Mouse (Mus musculus): ENCODE data around the gene Acy3. TPM values are rescaled to one million over a fixed set of nuclear protein-coding genes. Genes with fewer than 3 reads are reported as not detected.

The Acy3 gene
- polyA plus RNA-seq, 1 experiment from 2014 or later = 5.9 TPM

- Histone ChIP-seq H3K4me3 (no peak overlapping the region), H3K9me3 (no peaks in the 10 kb centered on the region), H3K27ac (no peak overlapping the region), H3K9ac (no peak overlapping the region), H3K27me3 (no peaks in the 10 kb centered on the region; the same call in 1 of the 2 replicates), H3K36me3 (no peaks in the 10 kb centered on the region), H3K4me1 (peaks cover 16% of the 10 kb centered on the region), H3K4me2 (no peak overlapping the region)
- ATAC-seq (ENCODE audit: insufficient number of reproducible peaks, low FRiP score, low TSS enrichment, low read depth) = no peak
- WGBS = 64% methylated on average over 7 of the region's 7 CpGs
These were observed 9.7 kb downstream of the Acy3 start for GRCm38 (mm10) chr19:3996106-3996505.

GRCm38 (mm10) chr19:3996747-3997146, 10.4 kb downstream of the Acy3 start:
- ATAC-seq (ENCODE audit: insufficient number of reproducible peaks, low FRiP score, low TSS enrichment, low read depth) = no peak
- H3K27ac ChIP-seq = no peak overlapping the region
- no peaks in the 10 kb centered on the region; the same call in 1 of the 2 replicates for H3K27me3 ChIP-seq
- H3K9me3 ChIP-seq = no peaks in the 10 kb centered on the region
- 79% methylated on average over 8 of the region's 8 CpGs for WGBS
- H3K4me2 ChIP-seq = no peak overlapping the region
- H3K36me3 ChIP-seq = no peaks in the 10 kb centered on the region
- no peak overlapping the region for H3K4me3 ChIP-seq
- peaks cover 22% of the 10 kb centered on the region for H3K4me1 ChIP-seq
- H3K9ac ChIP-seq = no peak overlapping the region

DNA sequence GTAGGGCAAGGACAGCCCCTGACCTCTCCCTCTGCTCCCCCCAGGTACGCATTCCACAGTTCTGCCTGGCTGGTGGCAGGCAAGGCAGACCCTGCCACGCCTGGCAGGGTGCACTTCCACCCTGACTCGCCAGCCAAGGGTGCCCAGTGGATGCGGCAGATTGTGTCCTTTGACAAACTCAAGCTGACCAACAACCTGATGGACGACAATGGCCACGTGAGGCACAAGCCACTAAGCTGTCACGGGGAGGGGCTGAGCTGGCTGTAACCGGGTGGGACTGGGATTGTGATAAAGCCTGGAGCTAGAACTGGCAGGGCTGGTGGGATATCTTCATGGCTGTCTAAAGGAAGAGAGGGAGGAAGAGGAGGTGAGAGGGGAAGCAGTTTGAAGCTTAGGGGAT, 10.9 kb downstream of the Acy3 start:
- no peak overlapping the region for H3K27ac ChIP-seq
- 53% methylated on average over 8 of the region's 8 CpGs for WGBS
- no peaks in the 10 kb centered on the region; the same call in 1 of the 2 replicates for H3K27me3 ChIP-seq
- no peak for ATAC-seq (ENCODE audit: insufficient number of reproducible peaks, low FRiP score, low TSS enrichment, low read depth)
- H3K4me2 ChIP-seq = no peak overlapping the region
- no peak overlapping the region for H3K9ac ChIP-seq
- H3K4me1 ChIP-seq = peaks cover 25% of the 10 kb centered on the region
- no peak overlapping the region for H3K4me3 ChIP-seq
- no peaks in the 10 kb centered on the region for H3K9me3 ChIP-seq
- H3K36me3 ChIP-seq = no peaks in the 10 kb centered on the region

DNA sequence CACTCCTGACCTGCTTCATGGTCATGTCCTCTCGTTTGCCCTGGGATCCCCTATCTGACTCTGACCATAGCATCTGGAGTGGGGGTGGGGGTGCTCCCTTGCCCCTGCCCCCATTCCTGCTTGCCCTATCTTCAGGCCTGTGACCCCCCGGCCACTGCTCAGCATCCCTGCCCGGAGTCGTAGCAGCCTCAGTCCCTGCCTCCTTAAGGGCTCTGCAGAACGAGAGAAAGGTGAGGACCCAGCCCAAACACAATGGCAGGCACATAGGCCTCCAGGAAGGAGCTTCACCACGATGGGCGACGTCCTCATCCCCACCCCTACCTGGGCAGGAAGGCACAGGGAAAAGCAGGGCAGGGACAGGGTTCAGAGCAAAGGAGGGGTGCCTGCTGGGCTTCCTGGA, 12.0 kb downstream of the Acy3 start:
- 74% methylated on average over 8 of the region's 8 CpGs for WGBS
- H3K9ac ChIP-seq = no peak overlapping the region

GRCm38 (mm10) chr19:3999121-3999730, 12.9 kb downstream of the Acy3 start:
- no peaks in the 10 kb centered on the region for H3K9me3 ChIP-seq
- no peak for ATAC-seq (ENCODE audit: insufficient number of reproducible peaks, low FRiP score, low TSS enrichment, low read depth)
- peak overlapping the region; percentile 81; the same call in 1 of the 2 replicates for H3K4me3 ChIP-seq
- H3K4me2 ChIP-seq = peak overlapping the region; percentile 81
- no peak overlapping the region for H3K9ac ChIP-seq
- WGBS = 82% methylated on average over 9 of the region's 9 CpGs
- peaks cover 25% of the 10 kb centered on the region for H3K4me1 ChIP-seq
- no peaks in the 10 kb centered on the region; the same call in 1 of the 2 replicates for H3K27me3 ChIP-seq
- H3K27ac ChIP-seq = peak overlapping the region; percentile 47; the same call in 1 of the 2 replicates
- peaks cover 6% of the 10 kb centered on the region; the same call in 1 of the 2 replicates for H3K36me3 ChIP-seq

More for the DNA sequence above, 12.0 kb downstream of the Acy3 start:
- Histone ChIP-seq H3K9me3 (no peaks in the 10 kb centered on the region), H3K36me3 (no peaks in the 10 kb centered on the region), H3K4me2 (no peak overlapping the region), H3K4me3 (no peak overlapping the region), H3K27ac (no peak overlapping the region), H3K4me1 (peaks cover 25% of the 10 kb centered on the region), H3K27me3 (no peaks in the 10 kb centered on the region; the same call in 1 of the 2 replicates)
- ATAC-seq (ENCODE audit: insufficient number of reproducible peaks, low FRiP score, low TSS enrichment, low read depth) = no peak

GRCm38 (mm10) chr19:4000119-4000900, 13.9 kb downstream of the Acy3 start, which contains the start of the genes Nudt8 and Gm49405:
TSS of gene Nudt8 (plus strand) at chr19:4000580.
TSS of gene Gm49405 (plus strand) at chr19:4000626.
- peaks cover 25% of the 10 kb centered on the region for H3K4me1 ChIP-seq
- peak; percentile 86 for ATAC-seq (ENCODE audit: insufficient number of reproducible peaks, low FRiP score, low TSS enrichment, low read depth)
- WGBS = under 1% methylated on average over 64 of the region's 64 CpGs

DNA sequence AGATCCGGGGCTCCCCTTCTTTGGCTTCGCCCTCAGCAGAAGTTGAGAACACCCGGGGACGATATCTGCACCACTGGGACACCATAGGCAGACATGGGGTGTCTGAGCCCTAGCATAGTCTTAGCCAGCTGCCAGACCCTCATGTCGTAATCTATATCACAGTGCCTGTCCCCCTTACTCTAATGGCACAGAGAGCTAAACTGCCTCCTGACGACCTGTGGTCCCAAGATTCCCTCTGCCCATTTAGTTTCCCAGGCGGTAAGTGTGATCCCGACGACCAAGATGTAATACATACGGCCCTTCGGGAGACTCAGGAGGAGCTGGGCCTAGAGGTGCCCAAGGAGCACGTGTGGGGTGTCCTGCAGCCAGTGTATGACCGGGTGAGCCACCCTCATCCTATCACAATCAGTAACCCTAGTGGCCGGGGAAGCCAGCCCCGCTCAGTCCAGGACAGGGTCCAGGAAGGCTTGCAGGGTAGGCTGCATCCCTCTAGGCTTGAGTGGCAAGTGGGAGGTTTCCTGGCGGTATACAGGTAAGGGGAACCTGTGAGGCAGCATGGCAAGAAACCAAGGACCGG, 14.7 kb downstream of the Acy3 start:
- no peaks in the 10 kb centered on the region for H3K27me3 ChIP-seq
- H3K9ac ChIP-seq = peak overlapping the region; percentile 93
- H3K36me3 ChIP-seq = peaks cover 17% of the 10 kb centered on the region
- 15% methylated on average over 17 of the region's 17 CpGs for WGBS
- H3K27ac ChIP-seq = peak overlapping the region; percentile 98
- H3K4me3 ChIP-seq = peak overlapping the region; percentile 81
- H3K4me2 ChIP-seq = peak overlapping the region; percentile 81
- no peaks in the 10 kb centered on the region for H3K9me3 ChIP-seq
- H3K4me1 ChIP-seq = peaks cover 25% of the 10 kb centered on the region
- no peak for ATAC-seq (ENCODE audit: insufficient number of reproducible peaks, low FRiP score, low TSS enrichment, low read depth)

More at GRCm38 (mm10) chr19:4000119-4000900, 13.9 kb downstream of the Acy3 start, which contains the start of the genes Nudt8 and Gm49405:
- H3K9ac ChIP-seq = peak within 1 kb of the TSS; percentile 93
- peak within 1 kb of the TSS; percentile 98 for H3K27ac ChIP-seq
- H3K36me3 ChIP-seq = peaks cover 12% of the 10 kb centered on the region; the same call in 1 of the 2 replicates
- peak within 1 kb of the TSS; percentile 81 for H3K4me3 ChIP-seq
- H3K27me3 ChIP-seq = no peaks in the 10 kb centered on the region
- H3K9me3 ChIP-seq = no peaks in the 10 kb centered on the region
- H3K4me2 ChIP-seq = peak within 1 kb of the TSS; percentile 81

DNA sequence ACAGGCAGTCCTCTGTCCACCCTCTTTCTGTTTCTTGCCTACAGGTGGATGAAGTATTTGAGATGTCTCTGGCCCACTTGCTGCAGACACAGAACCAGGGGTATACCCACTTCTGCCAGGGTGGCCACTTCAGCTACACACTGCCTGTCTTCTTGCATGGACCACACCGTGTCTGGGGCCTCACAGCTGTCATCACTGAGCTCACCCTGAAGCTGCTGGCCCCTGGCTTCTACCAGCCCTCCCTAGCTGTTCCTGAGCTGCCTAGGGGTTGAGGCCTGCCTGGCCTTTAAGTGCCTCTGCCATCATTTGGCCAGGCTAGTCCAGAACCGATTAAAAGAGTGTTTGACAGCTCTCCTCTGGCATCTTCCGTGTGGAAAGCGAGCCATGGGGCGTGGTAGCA, 15.4 kb downstream of the Acy3 start:
- 79% methylated on average over 5 of the region's 5 CpGs for WGBS

DNA sequence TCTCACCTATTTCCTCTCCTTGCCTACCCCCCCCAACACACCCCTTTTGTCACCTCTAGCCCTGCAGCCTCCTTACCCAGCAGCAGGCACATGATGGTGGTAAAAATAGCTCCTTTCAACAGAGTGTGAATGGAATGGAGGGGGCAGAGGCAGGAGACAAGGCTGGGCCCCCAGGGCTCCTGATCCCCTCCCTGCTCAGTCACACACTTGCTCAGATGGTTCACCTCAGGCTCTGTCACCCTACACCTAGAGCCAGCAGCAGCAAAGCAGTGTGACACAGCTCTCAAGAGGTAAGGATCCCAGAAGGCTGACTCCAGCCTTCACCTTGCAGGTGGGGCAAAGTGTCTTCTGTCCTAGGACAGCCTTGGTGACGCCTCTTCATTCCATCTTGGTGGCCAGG, 16.7 kb downstream of the Acy3 start, which contains the start of gene Doc2g:
Doc2g (plus strand) TSS at position 202 of the 400 bp plus-strand sequence.
- WGBS = 65% methylated on average over 1 of the region's 1 CpGs
- ATAC-seq (ENCODE audit: insufficient number of reproducible peaks, low FRiP score, low TSS enrichment, low read depth) = no peak
- Histone ChIP-seq H3K4me1 (peaks cover 25% of the 10 kb centered on the region), H3K9ac (no peak within 1 kb of the TSS; the same call in 1 of the 2 replicates), H3K36me3 (peaks cover 38% of the 10 kb centered on the region), H3K27ac (no peak within 1 kb of the TSS), H3K4me2 (no peak within 1 kb of the TSS), H3K9me3 (no peaks in the 10 kb centered on the region), H3K4me3 (no peak within 1 kb of the TSS), H3K27me3 (no peaks in the 10 kb centered on the region)

More for the DNA sequence above, 15.4 kb downstream of the Acy3 start:
- Histone ChIP-seq H3K4me3 (no peak overlapping the region), H3K27me3 (no peaks in the 10 kb centered on the region), H3K9me3 (no peaks in the 10 kb centered on the region), H3K4me2 (peak overlapping the region; percentile 81; the same call in 1 of the 2 replicates), H3K27ac (no peak overlapping the region), H3K36me3 (peaks cover 24% of the 10 kb centered on the region), H3K9ac (no peak overlapping the region), H3K4me1 (peaks cover 25% of the 10 kb centered on the region)
- no peak for ATAC-seq (ENCODE audit: insufficient number of reproducible peaks, low FRiP score, low TSS enrichment, low read depth)

GRCm38 (mm10) chr19:4003641-4004040, 17.3 kb downstream of the Acy3 start:
- Histone ChIP-seq H3K4me2 (no peak overlapping the region), H3K27me3 (no peaks in the 10 kb centered on the region), H3K4me3 (no peak overlapping the region), H3K9me3 (no peaks in the 10 kb centered on the region), H3K27ac (no peak overlapping the region), H3K36me3 (peaks cover 43% of the 10 kb centered on the region), H3K4me1 (peaks cover 25% of the 10 kb centered on the region), H3K9ac (no peak overlapping the region; the same call in 1 of the 2 replicates)
- no peak for ATAC-seq (ENCODE audit: insufficient number of reproducible peaks, low FRiP score, low TSS enrichment, low read depth)
- WGBS = 69% methylated on average over 12 of the region's 12 CpGs

DNA sequence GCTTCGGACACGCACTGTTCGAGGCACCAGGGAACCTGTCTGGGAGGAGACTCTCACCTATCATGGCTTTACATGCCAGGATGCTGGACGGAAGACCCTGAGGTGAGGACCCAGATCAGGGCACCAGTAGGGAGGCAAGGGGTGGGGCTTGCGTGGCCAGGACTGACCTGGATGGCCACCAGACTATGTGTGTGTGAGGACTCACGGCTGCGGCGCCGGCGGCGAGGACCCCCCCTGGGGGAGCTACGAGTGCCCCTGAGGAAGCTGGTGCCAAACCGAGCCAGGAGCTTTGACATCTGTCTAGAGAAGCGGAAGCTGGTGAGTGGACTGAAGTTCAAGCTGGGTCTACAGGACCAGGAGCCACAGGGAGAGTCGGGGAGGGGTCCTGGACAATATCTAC, 18.0 kb downstream of the Acy3 start:
- Histone ChIP-seq H3K4me1 (peaks cover 20% of the 10 kb centered on the region), H3K36me3 (peaks cover 50% of the 10 kb centered on the region), H3K27ac (no peak overlapping the region), H3K9me3 (no peaks in the 10 kb centered on the region), H3K4me2 (no peak overlapping the region), H3K27me3 (no peaks in the 10 kb centered on the region), H3K9ac (no peak overlapping the region), H3K4me3 (no peak overlapping the region)
- 85% methylated on average over 15 of the region's 15 CpGs for WGBS
- no peak for ATAC-seq (ENCODE audit: insufficient number of reproducible peaks, low FRiP score, low TSS enrichment, low read depth)

Data from limb, embryonic 15.5 days (tissue).